Mouse (Mus musculus) MEL (cell line): ENCODE measurements around the gene Fam185a.

Source experiments
- BHLHE40 ChIP-seq: IDR thresholded peaks from 2 replicates; pipeline ENCODE4 v1.6.1; 2012; ENCODE audit warnings: low read depth, mild to moderate bottlenecking, inconsistent platforms, low read length, improper control_type of control experiment, borderline replicate concordance
- CTCF ChIP-seq, 3 experiments: IDR thresholded peaks in 2 of 3; conservative IDR thresholded peaks in 1 of 3; 2 replicates each; pipeline ENCODE4 v1.5.1; 2011 to 2012; ENCODE audit warnings: low read length in 3 of 3, low read depth in 2 of 3, mild to moderate bottlenecking in 2 of 3, improper control_type of control experiment in 1 of 3, inconsistent platforms in 1 of 3, mixed read lengths in 1 of 3, moderate library complexity in 1 of 3; ENCODE audit not compliant: control insufficient read depth in 1 of 3, insufficient read depth in 1 of 3, poor library complexity in 1 of 3, severe bottlenecking in 1 of 3
- JUND ChIP-seq: IDR thresholded peaks from 2 replicates; pipeline ENCODE4 v1.6.1; 2011; ENCODE audit warnings: low read depth, mild to moderate bottlenecking, improper control_type of control experiment, low read length
- POLR2A ChIP-seq, 2 experiments: IDR thresholded peaks; 2 replicates each; pipeline ENCODE4 v1.6.1; 2011 to 2012; ENCODE audit warnings: low read length in 2 of 2, mild to moderate bottlenecking in 2 of 2, control low read depth in 1 of 2, improper control_type of control experiment in 1 of 2, low read depth in 1 of 2, moderate library complexity in 1 of 2; ENCODE audit not compliant: control insufficient read depth in 1 of 2, insufficient read depth in 1 of 2, poor library complexity in 1 of 2
- USF2 ChIP-seq, 2 experiments: IDR thresholded peaks; 2 replicates each; pipeline ENCODE4 v1.6.1; 2011 to 2012; ENCODE audit warnings: improper control_type of control experiment in 2 of 2, low read length in 2 of 2, borderline replicate concordance in 1 of 2, inconsistent platforms in 1 of 2, low read depth in 1 of 2, mild to moderate bottlenecking in 1 of 2; ENCODE audit not compliant: insufficient read depth in 1 of 2
- ZC3H11A ChIP-seq: IDR thresholded peaks from 2 replicates; pipeline ENCODE4 v1.6.1; 2012; ENCODE audit warnings: low read depth, mild to moderate bottlenecking, inconsistent platforms, low read length, improper control_type of control experiment

DNA sequence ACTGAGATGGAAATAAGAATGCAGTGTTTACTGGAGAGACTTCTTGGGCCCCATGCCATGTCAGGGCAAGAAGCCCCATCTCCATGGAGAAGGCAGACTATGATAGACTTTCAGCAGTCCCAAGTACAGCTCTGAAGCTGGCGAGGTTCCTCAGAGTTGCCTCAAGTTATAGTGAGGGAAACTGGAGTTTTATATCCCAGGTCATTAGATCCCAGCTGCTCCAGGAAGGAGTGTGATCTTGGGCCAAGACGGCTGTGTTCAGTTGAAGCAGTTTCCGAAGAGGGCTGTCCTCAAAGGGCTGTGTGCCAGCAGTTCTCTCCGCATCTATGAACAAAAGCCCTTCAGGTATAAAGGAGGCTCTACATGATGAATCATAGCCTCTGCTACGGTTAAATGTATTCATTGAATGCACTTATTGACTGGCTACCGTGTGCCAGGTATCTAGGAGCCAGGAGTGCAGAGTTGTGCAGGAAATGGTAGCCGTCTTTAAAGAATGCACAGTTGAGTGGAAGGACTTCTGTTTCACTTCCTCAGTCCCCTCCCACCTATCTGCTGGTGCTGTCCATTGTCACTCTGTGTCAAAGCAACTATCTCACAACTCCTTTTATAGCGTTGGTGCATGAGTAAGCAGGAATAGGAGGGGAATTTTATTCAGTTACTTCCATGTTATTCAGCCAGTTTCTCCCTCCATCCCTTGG, 16.2 kb downstream of the Fam185a start:
- TF ChIP-seq CTCF (IDR thresholded peaks at IDR 0.05 in 2 of 3, conservative IDR thresholded peaks at IDR 0.05 in 1 of 3; ENCODE audit: control insufficient read depth in 1 of 3, insufficient read depth in 1 of 3, low read depth in 2 of 3, low read length in 3 of 3, poor library complexity in 1 of 3, severe bottlenecking in 1 of 3) (no peak), ZC3H11A (no peak), BHLHE40 (no peak), USF2 (IDR thresholded peaks at IDR 0.05; ENCODE audit: borderline replicate concordance in 1 of 2, insufficient read depth in 1 of 2, low read depth in 1 of 2, low read length in 2 of 2) (no peak), POLR2A (IDR thresholded peaks at IDR 0.05; ENCODE audit: control insufficient read depth in 1 of 2, insufficient read depth in 1 of 2, low read depth in 1 of 2, low read length in 2 of 2, poor library complexity in 1 of 2) (no peak), JUND (no peak)
